Mouse (Mus musculus): ENCODE measurements around the gene Nr2f2.

GRCm38 (mm10) chr7:70330761-70331242, 35.7 kb downstream of the Nr2f2 start:
- TF ChIP-seq FLI1 (IDR thresholded peaks at IDR 0.05; ENCODE audit: low read length), result no peak
- no peak for TF ChIP-seq GATA1 (IDR thresholded peaks at IDR 0.05; ENCODE audit: borderline replicate concordance, low read length)
